Mouse (Mus musculus) G1E (cell line): ENCODE measurements around the gene Cmya5.

ENCODE experiments used
- CTCF ChIP-seq: IDR thresholded peaks from 2 replicates; pipeline ENCODE4 v1.5.1; 2012; ENCODE audit warnings: low read depth, low read length, inconsistent platforms, mixed read lengths
- GATA1 ChIP-seq: IDR thresholded peaks from 2 replicates; pipeline ENCODE4 v1.6.1; 2012; ENCODE audit warnings: borderline replicate concordance, low read length, inconsistent platforms, mixed read lengths
- GATA2 ChIP-seq: IDR thresholded peaks from 2 replicates; pipeline ENCODE4 v1.6.1; 2012; ENCODE audit warnings: low read depth, low read length, inconsistent platforms, borderline replicate concordance
- POLR2AphosphoS5 ChIP-seq: IDR thresholded peaks from 2 replicates; pipeline ENCODE4 v1.6.1; 2012; ENCODE audit warnings: low read depth, low read length, inconsistent platforms; ENCODE audit not compliant: insufficient replicate concordance
- TAL1 ChIP-seq: conservative IDR thresholded peaks from 2 replicates; pipeline ENCODE4 v1.6.1; 2012; ENCODE audit warnings: low read depth, low read length, inconsistent platforms, mixed read lengths

- TF ChIP-seq CTCF (no peak), TAL1 (no peak), GATA2 (no peak), GATA1 (no peak), POLR2AphosphoS5 (no peak)
Measured at GRCm38 (mm10) chr13:93143819-93144283, 673 bp downstream of the Cmya5 start.
